Mouse (Mus musculus) urinary bladder, adult 2 months (tissue): Measurements from ENCODE around the gene Olfr1467. TPM values are rescaled to one million over a fixed set of nuclear protein-coding genes. Genes with fewer than 3 reads are reported as not detected.

Source experiments
- DNase-seq: peaks from one replicate; pipeline ENCODE4 v3.0.0; 2022; ENCODE audit warnings: low spot score
- polyA plus RNA-seq: library from polyadenylated mRNA; depleted of rRNA; stranded (reverse); fragments of >200 nt; gene quantifications from 2 replicates; pipeline ENCODE4 v1.2.3, GENCODE M21; 2012; rRNA removed

The Olfr1467 gene
- polyA plus RNA-seq: not detected in 2 replicates

DNA sequence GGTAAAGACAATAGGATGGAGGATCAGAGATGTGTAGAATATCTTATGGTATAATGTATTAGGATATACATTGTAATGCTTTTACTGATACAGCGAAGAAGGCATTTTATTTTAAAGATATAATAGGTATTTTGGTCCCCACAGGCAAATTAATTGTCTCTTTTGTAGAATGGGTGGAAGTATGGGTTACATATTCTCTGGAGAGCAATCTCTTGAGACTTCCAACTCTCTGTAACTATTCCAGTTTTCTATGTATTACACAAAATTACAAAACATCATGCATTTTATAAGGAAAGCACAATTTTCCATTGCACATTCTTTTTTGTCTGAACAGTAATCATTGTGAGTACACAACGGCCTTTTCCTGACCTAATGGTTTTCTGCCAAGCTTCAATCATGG is at the start of gene Olfr1467:
Olfr1467 (plus strand) TSS at position 301 of the 400 bp plus-strand sequence.
- DNase-seq: no peak

- no peak for DNase-seq
Measured at GRCm38 (mm10) chr19:13315441-13315840, 46.6 kb upstream of the Olfr1467 start, which contains the start of gene Olfr1465. TSS of gene Olfr1465 (minus strand) at chr19:13315541.

DNA sequence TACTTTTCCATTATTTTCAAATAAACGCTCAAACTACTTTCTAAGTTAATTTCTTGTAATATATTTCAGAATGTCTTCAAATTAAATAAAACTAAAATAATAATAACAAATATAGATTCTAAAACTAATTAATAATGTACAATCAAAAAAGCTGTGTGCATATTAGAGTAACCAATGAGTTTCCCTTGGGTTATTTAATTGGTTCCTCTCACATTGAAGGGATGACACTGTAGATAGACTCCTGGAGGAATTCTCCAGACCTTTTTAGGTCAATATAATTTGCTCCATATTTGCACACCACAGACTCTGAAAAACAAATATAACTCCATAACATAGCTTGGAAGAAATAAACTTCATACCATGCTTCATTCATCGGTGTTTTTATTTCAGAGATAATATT is 23.5 kb upstream of the Olfr1467 start, which contains the start of gene Olfr1466:
Olfr1466 (plus strand) TSS at position 301 of the 400 bp plus-strand sequence.
- no peak for DNase-seq

DNA sequence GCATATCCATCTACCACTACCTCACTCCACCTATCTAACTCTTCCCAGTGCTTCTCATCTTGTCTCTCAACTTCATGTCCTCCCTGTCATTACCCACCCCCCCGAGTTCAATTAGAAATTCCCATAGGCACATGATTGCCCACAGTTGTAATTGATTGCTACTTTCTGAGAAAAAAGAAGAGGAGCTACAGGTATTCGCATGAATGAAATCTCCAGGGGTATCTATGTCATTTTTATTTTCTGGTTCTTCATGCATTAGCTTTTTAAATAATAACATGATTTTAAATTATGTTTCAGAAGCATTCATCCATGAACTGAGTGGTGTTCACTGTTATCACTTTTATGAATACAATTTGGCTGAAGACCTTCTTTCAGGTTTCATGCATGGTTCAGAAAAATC is 45.5 kb downstream of the Olfr1467 start, which contains the start of gene Olfr1469:
Olfr1469 (plus strand) TSS at position 301 of the 400 bp plus-strand sequence.
- DNase-seq: no peak

Other genes with a start within 250 kb of the Olfr1467 start
- not detected in 2 replicates for gene Olfr1459, start 212.7 kb upstream of the Olfr1467 start, polyA plus RNA-seq
- not detected in 2 replicates for gene Olfr1461, start 199.2 kb upstream of the Olfr1467 start, polyA plus RNA-seq
- gene Olfr1462, start 176.5 kb upstream of the Olfr1467 start, polyA plus RNA-seq: not detected in 2 replicates
- not detected in 2 replicates for gene Olfr1463, start 130.9 kb upstream of the Olfr1467 start, polyA plus RNA-seq
- not detected in 2 replicates for gene Olfr1465, start 46.7 kb upstream of the Olfr1467 start, polyA plus RNA-seq
- not detected in 2 replicates for gene Olfr1466, start 23.4 kb upstream of the Olfr1467 start, polyA plus RNA-seq
- not detected in 2 replicates for gene Olfr1469, start 45.6 kb downstream of the Olfr1467 start, polyA plus RNA-seq
- gene Olfr1471, start 81.2 kb downstream of the Olfr1467 start, polyA plus RNA-seq: not detected in 2 replicates
- not detected in 2 replicates for gene Olfr1472, start 93.8 kb downstream of the Olfr1467 start, polyA plus RNA-seq
- not detected in 2 replicates for gene Olfr1474, start 107.3 kb downstream of the Olfr1467 start, polyA plus RNA-seq
- gene Olfr1475, start 118.0 kb downstream of the Olfr1467 start, polyA plus RNA-seq: not detected in 2 replicates
- gene Olfr1477, start 138.3 kb downstream of the Olfr1467 start, polyA plus RNA-seq: not detected in 2 replicates
- gene Olfr1480, start 165.7 kb downstream of the Olfr1467 start, polyA plus RNA-seq: not detected in 2 replicates
- not detected in 2 replicates for gene Olfr1484, start 221.3 kb downstream of the Olfr1467 start, polyA plus RNA-seq